Mouse (Mus musculus) heart, postnatal 25 days (tissue): ENCODE results near the gene Hoxd13. TPM values are rescaled to one million over a fixed set of nuclear protein-coding genes. Genes with fewer than 3 reads are reported as not detected.

Experiments used
- DNase-seq: peaks from one replicate; pipeline ENCODE4 v3.0.0; 2022; ENCODE audit warnings: low spot score
- intact Hi-C: fragments of 180-260 bp; cut with DNase I; formaldehyde crosslinking; loops from one replicate; pipeline ENCODE4 v1.15.1; 2025
- microRNA-seq: library from miRNA; unstranded; fragments of <30 nt; microRNA quantifications from one replicate; pipeline ENCODE4 v1.2.0, GENCODE M21; 2022
- total RNA-seq, 2 experiments: library from RNA; stranded (reverse); gene quantifications; 2 replicates each; pipeline ENCODE4 v1.2.3; 2021

Hoxd13 gene
- total RNA-seq, 2 experiments from 2014 or later = not detected

GRCm38 (mm10) chr2:74720955-74721491 lies 52.9 kb downstream of the Hoxd13 start:
- no peak for DNase-seq
- intact Hi-C loops = no loop called here

Small RNAs within 50 kb of the gene (microRNA-seq; reads per million reads assigned to microRNA genes)
- gene Gm44463 = not detected

Other genes with a start within 250 kb of the Hoxd13 start
- 10 to 100 TPM; 17.9 to 20.9 TPM for gene Lnpk, start 88.9 kb upstream of the Hoxd13 start, total RNA-seq
- gene Evx2, start 8.8 kb upstream of the Hoxd13 start, total RNA-seq = not detected
- not detected for gene Hoxd12, start 6.7 kb downstream of the Hoxd13 start, total RNA-seq
- gene Hoxd11, start 11.2 kb downstream of the Hoxd13 start, total RNA-seq = not detected
- not detected for gene Hoxd10, start 23.6 kb downstream of the Hoxd13 start, total RNA-seq
- under 1 TPM; 0.39 to 0.52 TPM for gene Hoxd9, start 29.4 kb downstream of the Hoxd13 start, total RNA-seq
- 1 to 10 TPM; 1.0 to 1.2 TPM for gene Hoxd8, start 36.3 kb downstream of the Hoxd13 start, total RNA-seq
- gene Hoxd3, start 43.6 kb downstream of the Hoxd13 start, total RNA-seq = not detected
- under 1 TPM; 0.42 to 0.56 TPM for gene Hoxd4, start 43.6 kb downstream of the Hoxd13 start, total RNA-seq
- not detected for gene Gm28230, start 58.4 kb downstream of the Hoxd13 start, total RNA-seq
- not detected for gene Hoxd1, start 94.7 kb downstream of the Hoxd13 start, total RNA-seq
- gene Mtx2, start 157.5 kb downstream of the Hoxd13 start, total RNA-seq = 100 to 1,000 TPM; 120 to 122 TPM